Mouse (Mus musculus) hindbrain, postnatal 0 days (tissue): ENCODE data around the gene Hba-x. TPM values are rescaled to one million over a fixed set of nuclear protein-coding genes. Genes with fewer than 3 reads are reported as not detected.
A peak's percentile ranks its signal among the peaks of the same experiment; 100 is the strongest.

Source experiments
- ATAC-seq: fragments of 200-750 bp; cut with Nextera tagmentation; 2 replicates; pipeline ENCODE4 v1.8.0; 2017; ENCODE audit warnings: mild to moderate bottlenecking, moderate TSS enrichment, moderate library complexity
- DNase-seq: peaks from one replicate; pipeline ENCODE4 v3.0.0-alpha.2; 2015; ENCODE audit warnings: low spot score
- H3K27ac ChIP-seq: fragments of 300-500 bp; sonication (generic); 2 replicates; pipeline ENCODE4 v1.5.1; 2014; ENCODE audit warnings: mild to moderate bottlenecking
- H3K27me3 ChIP-seq: fragments of 300-500 bp; sonication (generic); 2 replicates; pipeline ENCODE4 v1.6.1; 2014; ENCODE audit warnings: low read length, mixed read lengths; ENCODE audit not compliant: insufficient read depth
- H3K36me3 ChIP-seq: fragments of 300-500 bp; sonication (generic); 2 replicates; pipeline ENCODE4 v1.6.1; 2014; ENCODE audit warnings: low read length, mixed read lengths; ENCODE audit not compliant: insufficient read depth
- H3K4me1 ChIP-seq: fragments of 300-500 bp; sonication (generic); 2 replicates; pipeline ENCODE4 v1.6.1; 2014; ENCODE audit warnings: antibody characterized with exemption, low read length, mixed read lengths; ENCODE audit not compliant: insufficient read depth
- H3K4me2 ChIP-seq: fragments of 300-500 bp; sonication (generic); 2 replicates; pipeline ENCODE4 v1.6.1; 2014; ENCODE audit warnings: low read depth, mild to moderate bottlenecking, low read length, moderate library complexity, mixed read lengths
- H3K4me3 ChIP-seq: fragments of 300-500 bp; sonication (generic); 2 replicates; pipeline ENCODE4 v1.5.1; 2014; ENCODE audit warnings: low read length
- H3K9ac ChIP-seq: fragments of 300-500 bp; sonication (generic); replicated peaks from 2 replicates; pipeline ENCODE4 v1.6.1; 2014; ENCODE audit warnings: mild to moderate bottlenecking, low read length, moderate library complexity, mixed read lengths
- H3K9me3 ChIP-seq: fragments of 300-500 bp; sonication (generic); 2 replicates; pipeline ENCODE4 v1.6.1; 2016; ENCODE audit warnings: low read length, mixed read lengths
- CTCF ChIP-seq: IDR thresholded peaks from 2 replicates; pipeline ENCODE4 v1.5.1; 2016; ENCODE audit warnings: antibody characterized with exemption, control low read depth, low read depth
- WGBS: fragments of 180-500 bp; shearing (Covaris S2); extraction: QIAGEN DNeasy Blood & Tissue Kit; methylation state at CpG from one replicate; pipeline ENCODE4 v1.1.7; 2014; 5-methylcytosine and 5-hydroxymethylcytosine counted together
- polyA plus RNA-seq: library from polyadenylated mRNA; unstranded; fragments of >200 nt; fragmentation: Nextera tagmentation; extraction: Ambion mirVana; gene quantifications from 2 replicates; pipeline ENCODE4 v1.2.1, GENCODE M21; 2015
- total RNA-seq: library from RNA; depleted of rRNA; stranded (reverse); fragments of >200 nt; gene quantifications from 2 replicates; pipeline ENCODE4 v1.2.3, GENCODE M21; 2014; rRNA removed

Hba-x gene
- total RNA-seq (not detected in 2 replicates), polyA plus RNA-seq (not detected in 2 replicates)

DNA sequence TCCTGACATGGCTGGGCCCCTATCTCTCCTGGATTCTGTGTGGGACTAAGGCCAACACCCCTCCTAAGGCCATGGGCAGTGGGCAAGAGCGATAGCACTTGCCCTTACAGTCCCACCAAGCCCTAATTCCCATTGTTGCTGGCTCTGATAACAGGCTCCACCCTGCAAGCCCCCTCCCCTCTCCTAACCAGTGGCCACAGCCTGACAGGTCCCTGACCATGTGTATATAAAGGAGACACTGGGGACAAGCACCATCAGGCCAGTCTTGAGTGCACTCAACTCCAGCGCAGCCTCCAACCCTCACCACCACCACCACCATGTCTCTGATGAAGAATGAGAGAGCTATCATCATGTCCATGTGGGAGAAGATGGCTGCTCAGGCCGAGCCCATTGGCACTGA, at the start of gene Hba-x:
Gene Hba-x (plus strand): TSS at position 54 of the 400 bp plus-strand sequence.
- no peak within 1 kb of the TSS for H3K27ac ChIP-seq
- H3K4me2 ChIP-seq, result no peak within 1 kb of the TSS
- H3K4me1 ChIP-seq, result no peaks in the 10 kb centered on the region
- no peaks in the 10 kb centered on the region for H3K36me3 ChIP-seq
- ATAC-seq, result no peak
- H3K4me3 ChIP-seq, result no peak within 1 kb of the TSS
- 65% methylated on average over 3 of the region's 3 CpGs for WGBS
- TF ChIP-seq CTCF, result no peak
- no peak within 1 kb of the TSS for H3K9ac ChIP-seq
- H3K9me3 ChIP-seq, result no peaks in the 10 kb centered on the region
- no peak for DNase-seq
- no peaks in the 10 kb centered on the region for H3K27me3 ChIP-seq

DNA sequence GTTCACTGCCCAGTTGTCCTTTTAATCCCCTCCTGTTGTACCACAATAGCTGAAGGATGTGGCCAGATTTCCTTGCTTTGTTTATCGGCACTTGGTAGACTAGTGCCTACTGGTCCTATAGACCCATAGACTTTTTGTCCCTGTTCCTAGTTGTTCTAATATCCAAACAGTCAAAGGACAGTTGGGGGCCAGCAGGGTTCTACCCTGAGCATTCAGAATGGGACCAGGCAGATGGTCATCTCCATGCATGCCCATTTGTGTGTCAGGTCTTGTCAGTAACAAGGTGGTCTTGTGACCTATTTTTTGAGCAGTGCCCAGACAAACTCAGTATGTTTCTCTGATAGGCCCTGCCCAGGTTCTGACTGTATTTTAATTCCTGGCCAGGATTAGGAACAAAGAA, 49.2 kb upstream of the Hba-x start:
- H3K27me3 ChIP-seq, result no peaks in the 10 kb centered on the region
- no peak for ATAC-seq
- H3K27ac ChIP-seq, result peak overlapping the region; percentile 88
- H3K36me3 ChIP-seq, result peaks cover 19% of the 10 kb centered on the region
- no peaks in the 10 kb centered on the region for H3K9me3 ChIP-seq
- H3K4me3 ChIP-seq, result peak overlapping the region; percentile 49
- no peak for DNase-seq
- TF ChIP-seq CTCF, result no peak
- H3K4me2 ChIP-seq, result peak overlapping the region; percentile 67
- peak overlapping the region; percentile 69 for H3K9ac ChIP-seq
- peaks cover 26% of the 10 kb centered on the region for H3K4me1 ChIP-seq
- WGBS, result 28% methylated on average over 1 of the region's 1 CpGs

DNA sequence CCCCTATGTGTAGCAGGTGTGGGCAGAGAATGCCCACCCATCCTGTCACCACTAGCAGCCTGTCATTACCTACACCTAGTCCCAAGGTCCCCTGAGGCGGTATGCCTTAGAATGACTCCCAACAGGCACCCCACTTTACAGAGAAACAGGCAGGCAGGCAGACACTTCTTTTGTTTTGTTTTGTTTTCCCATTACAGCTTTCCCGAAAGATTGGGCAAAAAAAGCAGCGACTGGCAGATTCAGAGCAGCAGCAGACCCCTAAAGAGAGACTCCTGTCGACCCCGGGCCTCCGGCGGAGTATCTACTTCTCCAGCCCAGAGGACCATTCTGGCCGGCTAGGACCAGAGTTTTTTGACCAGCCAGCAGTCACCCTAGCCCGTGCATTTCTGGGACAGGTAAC, 48.6 kb upstream of the Hba-x start:
- Histone ChIP-seq H3K36me3 (peaks cover 19% of the 10 kb centered on the region), H3K4me2 (peak overlapping the region; percentile 67; the same call in 1 of the 2 replicates), H3K27ac (peak overlapping the region; percentile 88; the same call in 1 of the 2 replicates), H3K4me1 (peaks cover 23% of the 10 kb centered on the region), H3K9ac (peak overlapping the region; percentile 69; the same call in 1 of the 2 replicates), H3K9me3 (no peaks in the 10 kb centered on the region), H3K4me3 (no peak overlapping the region), H3K27me3 (no peaks in the 10 kb centered on the region)
- ATAC-seq, result no peak
- DNase-seq, result no peak
- TF ChIP-seq CTCF, result no peak
- 81% methylated on average over 9 of the region's 9 CpGs for WGBS

DNA sequence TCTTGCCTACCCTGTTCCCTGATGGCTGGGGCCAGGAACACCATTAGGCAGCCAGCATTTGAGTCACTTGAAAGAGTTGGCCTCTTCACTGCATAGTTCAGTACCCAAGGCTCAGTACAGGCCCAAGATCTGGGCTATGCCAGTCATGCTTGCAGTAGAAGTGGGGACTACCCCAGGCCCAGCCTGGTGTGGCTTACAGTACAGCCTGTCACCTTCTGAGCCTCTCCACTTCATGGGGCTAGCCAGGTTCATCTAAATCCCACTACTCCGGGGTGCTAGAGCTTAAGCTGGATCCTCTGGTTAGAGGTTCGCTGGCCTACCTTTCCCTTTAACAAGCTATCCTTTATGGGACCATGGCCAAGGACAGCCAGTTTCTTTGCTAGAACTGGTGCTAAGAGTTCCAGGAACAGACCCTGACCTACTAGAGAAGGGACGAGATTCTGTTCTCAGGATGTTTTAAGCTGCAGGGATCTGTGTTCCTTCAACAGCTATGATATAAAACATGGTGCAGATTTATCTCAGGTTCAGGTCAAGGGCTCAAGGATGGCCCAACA, 47.8 kb upstream of the Hba-x start:
- Histone ChIP-seq H3K4me3 (no peak overlapping the region), H3K9me3 (no peaks in the 10 kb centered on the region), H3K9ac (no peak overlapping the region), H3K4me2 (no peak overlapping the region), H3K36me3 (peaks cover 19% of the 10 kb centered on the region), H3K4me1 (peaks cover 18% of the 10 kb centered on the region), H3K27ac (no peak overlapping the region), H3K27me3 (no peaks in the 10 kb centered on the region)
- DNase-seq (no peak), ATAC-seq (no peak)
- TF ChIP-seq CTCF, result no peak
- 90% methylated on average over 3 of the region's 3 CpGs for WGBS

DNA sequence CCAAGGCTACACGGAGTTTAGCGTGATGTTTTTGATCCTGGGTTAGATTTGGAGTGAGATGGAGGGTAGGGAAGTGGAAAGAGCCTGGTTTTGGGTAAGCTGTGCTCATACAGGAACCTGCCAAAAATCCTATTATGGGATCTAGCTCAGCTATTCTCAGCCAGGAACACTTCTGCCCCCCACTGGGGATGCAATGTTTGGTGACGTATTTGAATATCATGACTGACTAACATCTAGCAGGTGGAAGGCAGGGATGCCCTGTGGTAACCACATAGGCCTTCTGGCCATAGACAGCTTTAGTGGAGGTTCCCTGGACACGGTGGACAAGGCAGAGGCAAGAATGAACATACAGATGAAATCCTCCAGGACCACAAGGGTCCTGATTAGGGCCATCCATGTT, 46.0 kb upstream of the Hba-x start:
- no peaks in the 10 kb centered on the region for H3K27me3 ChIP-seq
- peaks cover 30% of the 10 kb centered on the region for H3K4me1 ChIP-seq
- 79% methylated on average over 4 of the region's 4 CpGs for WGBS
- H3K36me3 ChIP-seq, result peaks cover 26% of the 10 kb centered on the region
- no peaks in the 10 kb centered on the region for H3K9me3 ChIP-seq
- no peak overlapping the region for H3K4me2 ChIP-seq
- H3K27ac ChIP-seq, result no peak overlapping the region
- no peak overlapping the region for H3K4me3 ChIP-seq
- no peak for DNase-seq
- H3K9ac ChIP-seq, result no peak overlapping the region
- no peak for ATAC-seq
- no peak for TF ChIP-seq CTCF

DNA sequence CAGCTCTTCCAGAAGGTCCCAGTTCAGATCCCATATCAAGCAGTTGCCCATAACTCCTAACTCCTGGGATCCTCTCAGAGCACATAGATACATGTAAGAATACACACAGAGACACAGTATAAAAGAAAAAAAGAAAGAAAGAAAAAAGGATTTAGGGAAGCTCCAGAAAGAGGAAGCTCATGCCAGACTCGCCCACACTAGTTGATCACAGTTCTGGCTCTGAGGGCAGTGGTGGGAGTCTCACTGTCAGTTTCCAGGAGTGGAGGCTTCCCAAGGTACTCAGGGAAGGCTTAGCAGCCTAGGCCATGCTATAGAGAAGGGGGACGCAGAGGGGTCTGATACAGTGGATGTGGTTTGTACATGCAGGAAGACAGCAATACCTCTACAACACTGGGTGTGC, 45.1 kb upstream of the Hba-x start:
- ATAC-seq (no peak), DNase-seq (no peak)
- peaks cover 36% of the 10 kb centered on the region for H3K4me1 ChIP-seq
- TF ChIP-seq CTCF, result no peak
- peaks cover 26% of the 10 kb centered on the region for H3K36me3 ChIP-seq
- no peak overlapping the region for H3K4me2 ChIP-seq
- H3K9me3 ChIP-seq, result no peaks in the 10 kb centered on the region
- H3K4me3 ChIP-seq, result no peak overlapping the region
- 91% methylated on average over 2 of the region's 2 CpGs for WGBS
- H3K9ac ChIP-seq, result no peak overlapping the region
- H3K27me3 ChIP-seq, result no peaks in the 10 kb centered on the region
- no peak overlapping the region for H3K27ac ChIP-seq

DNA sequence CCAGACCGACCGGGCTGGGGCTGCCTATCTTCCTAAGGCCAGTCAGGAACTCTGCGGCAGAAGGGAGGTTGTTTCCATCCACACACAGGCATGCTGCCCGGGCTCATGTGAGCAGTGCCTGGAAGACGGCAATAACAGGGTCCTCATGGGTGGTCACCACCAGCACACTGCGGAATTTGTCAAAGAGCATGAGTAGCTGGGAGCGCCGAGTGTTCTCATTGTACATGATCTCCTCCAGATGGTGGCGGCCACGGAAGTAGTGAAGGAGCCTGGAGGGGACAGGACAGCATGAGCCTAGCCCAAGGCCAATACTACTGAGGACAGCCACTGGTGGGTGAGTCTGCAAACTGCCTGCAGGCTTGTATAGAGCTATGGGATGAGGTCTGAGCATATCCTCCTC, 43.4 kb upstream of the Hba-x start:
- Histone ChIP-seq H3K4me3 (no peak overlapping the region), H3K36me3 (peaks cover 26% of the 10 kb centered on the region), H3K4me1 (peaks cover 38% of the 10 kb centered on the region), H3K9me3 (no peaks in the 10 kb centered on the region), H3K4me2 (no peak overlapping the region), H3K9ac (no peak overlapping the region), H3K27me3 (no peaks in the 10 kb centered on the region), H3K27ac (0 out of 2 replicates have a peak overlapping the region, but pooled peaks have one; percentile 48)
- 61% methylated on average over 10 of the region's 10 CpGs for WGBS
- DNase-seq (no peak), ATAC-seq (peak; percentile 15; the same call in 1 of the 2 replicates)
- TF ChIP-seq CTCF, result no peak
